Mouse (Mus musculus): Measurements from ENCODE around the gene Gm20388. TPM values are rescaled to one million over a fixed set of nuclear protein-coding genes. Genes with fewer than 3 reads are reported as not detected.
"Not testable (repeated sequence)": the region's sequence is repeated elsewhere in the genome, so short reads cannot be mapped to it uniquely, and the experiment has no call there.

Gm20388 gene
- total RNA-seq, 2 experiments from 2014 or later = 10.3 to 10.6 TPM

DNA sequence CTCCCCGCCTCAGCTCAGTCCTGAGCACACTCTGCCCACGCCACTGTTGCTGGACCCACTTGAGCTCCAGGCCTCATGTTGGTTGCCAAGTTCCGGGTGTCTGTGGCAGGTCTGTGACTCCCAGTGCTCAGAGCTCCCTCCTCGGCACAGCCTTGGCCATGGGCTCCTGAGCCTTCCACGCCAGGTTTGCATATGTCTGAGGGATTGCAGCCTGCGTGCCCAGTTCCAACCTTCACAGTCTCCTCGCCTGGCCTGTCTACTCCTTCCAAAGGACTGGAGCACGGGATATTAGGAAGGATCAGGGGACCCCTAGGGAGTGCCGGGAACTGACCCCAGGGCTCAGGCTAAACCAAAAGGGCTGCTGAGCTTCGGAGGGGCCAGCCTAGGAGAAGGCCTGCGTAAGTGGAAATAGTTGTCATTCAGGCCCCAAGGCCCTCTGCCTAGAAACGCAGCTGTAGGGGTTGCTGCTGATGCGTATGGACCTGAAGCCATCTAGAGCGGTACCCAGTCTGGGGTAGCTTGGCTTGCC lies 1744.4 kb downstream of the Gm20388 start:
- intact Hi-C loops (cut with DNase I) = loop anchor here (5.0 kb wide), 2 partner anchors 53 to 77 kb away; no protein-coding TSS in a partner anchor
- no peak for DNase-seq (ENCODE audit: low spot score in 2 of 2)

DNA sequence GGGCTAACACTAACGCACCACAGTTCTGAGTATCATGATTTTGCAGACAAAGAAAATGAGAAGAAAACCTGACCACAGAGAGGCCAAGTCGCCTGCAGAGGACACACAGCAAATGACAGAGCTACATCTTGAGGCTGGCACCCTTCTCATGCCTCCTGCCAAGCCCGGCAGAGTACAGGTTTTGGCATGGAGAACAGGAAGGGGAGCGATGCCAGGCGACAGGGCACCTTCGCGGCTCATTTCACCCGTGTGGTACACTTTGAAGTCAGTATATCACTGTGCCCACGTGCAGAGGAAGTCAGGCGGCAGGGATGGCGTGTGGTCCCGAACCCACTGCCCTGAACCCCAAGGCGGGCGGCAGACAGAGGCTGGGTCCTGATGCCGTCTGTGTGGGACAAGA lies 1750.0 kb downstream of the Gm20388 start:
- no peak for DNase-seq (ENCODE audit: low spot score in 2 of 2)
- intact Hi-C loops (cut with DNase I) = no loop called here

DNA sequence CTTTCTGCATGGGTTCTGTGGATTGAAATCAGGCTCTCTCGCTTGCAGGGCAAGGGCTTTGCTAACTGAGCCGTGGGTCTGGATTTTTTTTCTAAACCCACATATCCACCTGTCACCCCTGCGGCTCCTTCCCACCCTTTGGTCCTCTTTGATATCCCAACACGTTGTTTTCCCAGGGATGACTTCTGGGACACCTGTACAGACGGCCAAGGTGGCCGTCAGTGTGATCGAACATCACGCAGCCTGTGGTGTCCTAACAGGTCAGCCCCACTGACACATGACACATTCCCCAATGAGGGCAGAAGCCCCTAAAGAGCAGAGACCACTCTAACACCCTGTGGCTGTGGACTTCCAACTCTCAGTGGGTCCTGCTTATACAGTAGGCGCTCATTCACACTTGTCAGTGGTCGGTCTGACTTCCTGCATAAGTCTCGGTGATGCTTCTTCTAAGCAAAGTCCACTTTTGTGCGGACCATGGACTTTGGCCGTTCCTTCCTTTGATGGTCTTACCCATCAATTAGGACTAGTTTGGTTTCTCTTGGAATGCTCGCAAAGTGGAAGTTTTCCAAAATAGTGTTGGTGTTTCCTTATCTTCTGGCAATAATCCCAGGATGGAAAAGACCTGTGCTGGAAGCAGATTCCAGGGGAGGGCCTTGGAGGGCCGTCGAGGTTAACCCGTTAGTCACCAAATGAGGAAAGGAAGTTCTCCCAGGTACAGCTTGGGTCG lies 1751.2 kb downstream of the Gm20388 start:
- intact Hi-C loops (cut with DNase I) = no loop called here
- DNase-seq (ENCODE audit: low spot score in 2 of 2) = no peak

DNA sequence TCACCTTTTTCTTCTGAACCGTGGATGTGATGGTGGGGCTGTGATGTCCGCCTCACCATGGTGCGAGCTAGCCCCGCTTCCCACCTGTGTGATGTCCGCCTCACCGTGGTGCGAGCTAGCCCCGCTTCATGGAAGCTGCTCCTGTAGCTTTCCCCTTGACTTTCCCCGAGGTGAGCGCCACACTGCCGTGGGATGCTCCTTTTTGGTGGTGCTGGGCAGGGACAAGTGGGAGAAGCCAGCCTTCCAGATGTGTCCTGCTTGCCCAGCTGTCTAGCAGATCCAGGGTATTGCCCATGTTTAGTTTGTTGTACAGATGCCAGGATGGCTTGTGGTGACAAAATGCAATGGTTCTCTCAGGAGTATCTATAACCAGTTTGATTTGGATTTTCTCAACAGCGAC lies 1752.5 kb downstream of the Gm20388 start:
- intact Hi-C loops (cut with DNase I) = no loop called here
- DNase-seq (ENCODE audit: low spot score in 2 of 2) = no peak

DNA sequence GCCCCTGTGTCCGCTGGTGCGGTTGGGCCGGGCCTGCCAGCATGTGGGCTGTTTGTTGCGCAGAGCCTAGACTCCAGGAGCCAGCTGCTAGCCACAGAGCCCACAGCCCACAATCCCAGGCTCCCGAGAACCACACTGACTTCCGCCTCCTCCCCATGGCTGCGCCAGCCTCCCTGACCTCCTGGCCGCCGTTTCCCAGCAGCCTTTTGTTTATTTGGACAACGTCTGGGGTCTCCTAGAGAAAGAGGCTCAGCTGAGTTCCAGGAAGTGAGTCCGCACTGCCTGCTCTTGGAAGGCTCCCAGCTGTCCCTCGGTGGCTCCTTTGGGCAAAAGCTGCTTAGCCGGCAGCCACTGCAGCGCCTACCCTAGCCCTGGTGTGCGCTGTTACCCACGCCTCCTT lies 1754.7 kb downstream of the Gm20388 start:
- intact Hi-C loops (cut with DNase I) = no loop called here
- DNase-seq (ENCODE audit: low spot score in 2 of 2) = no peak

GRCm38 (mm10) chr8:121667936-121668500 lies 1757.4 kb downstream of the Gm20388 start:
- DNase-seq (ENCODE audit: low spot score in 2 of 2); intact Hi-C loops (cut with DNase I): not testable (repeated sequence)

GRCm38 (mm10) chr8:121668553-121668952 lies 1757.9 kb downstream of the Gm20388 start:
- DNase-seq (ENCODE audit: low spot score in 2 of 2) = no peak
- intact Hi-C loops (cut with DNase I) = no loop called here

DNA sequence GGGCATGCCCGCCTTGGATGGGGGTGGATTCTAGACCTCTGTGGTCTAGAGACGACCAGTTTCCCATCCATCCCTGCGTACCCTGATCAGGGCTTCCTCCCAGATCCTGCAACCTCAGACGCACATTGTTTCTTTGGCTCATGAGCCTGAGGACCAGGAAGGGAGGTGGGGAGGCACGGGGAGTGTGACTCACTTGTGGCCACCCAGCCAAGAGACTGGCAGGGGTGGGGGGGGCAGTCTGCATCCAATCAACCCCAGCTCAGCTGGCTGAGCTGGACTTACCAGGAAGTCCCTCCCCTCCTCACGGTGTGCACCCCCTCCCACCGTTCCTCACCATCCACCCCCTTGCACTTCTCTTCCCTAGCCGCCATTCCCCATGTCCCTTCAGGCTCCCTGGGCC lies 1758.6 kb downstream of the Gm20388 start:
- intact Hi-C loops (cut with DNase I) = no loop called here
- no peak for DNase-seq (ENCODE audit: low spot score in 2 of 2)

- intact Hi-C loops (cut with DNase I) = no loop called here
- no peak for DNase-seq (ENCODE audit: low spot score in 2 of 2)
These were observed 1762.5 kb downstream of the Gm20388 start for GRCm38 (mm10) chr8:121673153-121673552.

- DNase-seq (ENCODE audit: low spot score in 2 of 2) = no peak
- intact Hi-C loops (cut with DNase I) = no loop called here
These were observed 1763.3 kb downstream of the Gm20388 start for GRCm38 (mm10) chr8:121673917-121674316.

- intact Hi-C loops (cut with DNase I) = no loop called here
- DNase-seq (ENCODE audit: low spot score in 2 of 2) = no peak
These were observed 1763.9 kb downstream of the Gm20388 start for GRCm38 (mm10) chr8:121674524-121674923.

DNA sequence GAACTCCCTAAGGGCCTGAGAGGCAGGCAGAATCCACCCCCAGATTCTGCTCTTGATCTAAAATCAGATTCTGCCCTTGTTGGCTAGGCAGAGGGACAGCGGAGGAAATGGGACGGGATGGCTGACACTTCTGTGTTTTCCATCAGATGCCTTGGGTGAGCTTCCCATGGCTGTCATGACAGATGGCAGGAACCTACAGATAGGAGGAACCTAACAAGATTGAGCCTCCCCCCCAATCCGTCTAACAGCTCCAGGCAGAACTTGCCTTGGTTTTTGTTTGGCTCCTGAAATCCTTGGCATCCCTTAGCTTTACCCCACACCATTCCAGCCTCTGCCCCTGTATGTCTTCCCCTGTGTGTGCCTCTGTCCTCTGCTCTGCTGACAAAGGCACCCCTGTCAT lies 1764.5 kb downstream of the Gm20388 start:
- no peak for DNase-seq (ENCODE audit: low spot score in 2 of 2)
- intact Hi-C loops (cut with DNase I) = no loop called here

GRCm38 (mm10) chr8:121675701-121676100 lies 1765.1 kb downstream of the Gm20388 start:
- intact Hi-C loops (cut with DNase I) = no loop called here
- peak in 1 of 2 experiments; percentile 43 for DNase-seq (ENCODE audit: low spot score in 2 of 2)

DNA sequence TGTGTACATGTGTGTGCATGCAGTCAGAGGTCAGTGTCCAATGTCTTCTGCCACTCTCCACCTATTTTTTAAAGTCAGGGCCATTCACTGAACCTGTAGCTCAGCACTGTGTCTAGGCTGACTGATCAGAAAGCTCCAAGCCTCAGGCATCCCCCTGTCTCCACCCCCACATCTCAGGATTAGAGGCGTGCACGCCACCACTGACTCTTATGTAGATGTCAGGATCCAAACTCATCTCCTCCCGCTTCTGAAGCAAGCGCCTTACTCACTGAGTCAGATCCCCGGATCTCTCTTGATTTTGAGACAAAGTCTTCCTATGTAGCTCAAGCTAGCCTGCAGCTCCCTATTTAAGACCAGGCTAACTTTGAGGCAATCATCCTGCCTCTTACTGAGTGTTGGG lies 1768.1 kb downstream of the Gm20388 start:
- DNase-seq (ENCODE audit: low spot score in 2 of 2) = no peak
- intact Hi-C loops (cut with DNase I) = no loop called here

DNA sequence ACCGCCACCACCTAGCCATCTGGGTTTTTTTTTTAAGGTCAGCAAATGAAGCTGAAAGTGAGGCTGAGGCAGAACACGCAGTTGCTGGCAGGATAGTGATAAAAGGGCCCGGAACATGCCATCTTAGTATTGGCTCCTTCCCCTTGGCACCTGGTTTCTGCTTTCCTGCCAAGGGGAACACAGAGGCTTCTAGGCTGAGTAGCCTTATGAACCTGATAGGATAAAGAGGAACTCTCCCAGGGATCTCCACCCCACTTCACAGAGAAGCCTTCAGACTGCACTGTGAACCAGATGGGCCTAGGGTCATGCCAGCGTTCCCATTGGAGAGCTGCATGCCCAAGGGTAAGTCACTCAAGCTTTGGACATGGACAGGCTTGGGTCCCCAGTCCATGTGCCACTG lies 1770.3 kb downstream of the Gm20388 start:
- DNase-seq (ENCODE audit: low spot score in 2 of 2) = no peak

DNA sequence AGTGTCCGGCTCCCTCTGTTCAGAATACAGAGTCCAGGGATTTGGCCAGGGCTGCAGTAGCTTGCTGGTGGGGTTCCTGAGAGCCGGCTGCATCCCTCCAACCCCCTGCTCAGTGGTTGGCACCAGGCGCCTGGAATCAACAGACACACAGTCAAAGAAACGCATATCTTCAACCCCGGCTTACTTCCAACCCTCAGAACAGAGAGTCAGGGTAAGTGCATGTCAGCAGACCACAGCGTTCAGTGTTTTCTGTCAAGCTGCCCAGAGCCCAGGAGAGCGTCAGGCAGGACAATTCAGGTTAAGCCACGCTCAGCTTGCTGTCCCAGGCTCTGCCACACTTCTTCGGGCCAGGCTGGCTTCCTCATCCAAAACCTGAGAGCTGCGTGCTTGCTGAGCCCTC lies 1770.8 kb downstream of the Gm20388 start:
- intact Hi-C loops (cut with DNase I) = no loop called here
- no peak for DNase-seq (ENCODE audit: low spot score in 2 of 2)

More for the DNA sequence above, 1770.3 kb downstream of the Gm20388 start:
- intact Hi-C loops (cut with DNase I) = no loop called here

- peak in 1 of 2 experiments; percentile 24 for DNase-seq (ENCODE audit: low spot score in 2 of 2)
- intact Hi-C loops (cut with DNase I) = no loop called here
These were observed 1772.6 kb downstream of the Gm20388 start for GRCm38 (mm10) chr8:121683083-121683832.

DNA sequence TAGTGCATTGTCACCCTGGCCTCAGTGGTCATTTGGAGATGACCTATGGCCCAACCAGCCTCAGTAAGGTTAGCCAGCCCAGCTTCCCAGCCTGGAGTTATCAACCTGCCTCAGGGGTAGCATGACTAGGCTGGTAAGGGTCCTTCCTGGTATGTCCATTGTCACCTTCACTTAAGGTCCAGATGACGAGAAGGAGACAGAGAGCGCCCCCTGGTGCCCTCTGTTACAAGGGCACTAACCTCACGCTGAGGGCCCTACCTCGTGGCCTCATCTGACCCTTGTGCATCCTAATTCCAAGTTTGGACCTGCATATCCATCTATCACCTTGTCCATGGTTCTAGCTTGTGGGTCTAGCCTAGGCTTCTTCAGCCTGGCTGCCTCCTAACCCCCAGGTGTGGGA lies 1774.8 kb downstream of the Gm20388 start:
- peak in 1 of 2 experiments; percentile 23 for DNase-seq (ENCODE audit: low spot score in 2 of 2)
- intact Hi-C loops (cut with DNase I) = loop anchor here (5.0 kb wide), 1 partner anchor 138 kb away; no protein-coding TSS in a partner anchor

GRCm38 (mm10) chr8:121687455-121688161 lies 1777.0 kb downstream of the Gm20388 start:
- intact Hi-C loops (cut with DNase I) = loop anchor here (2.0 to 5.0 kb wide), 2 partner anchors 85 to 140 kb away; no protein-coding TSS in a partner anchor
- DNase-seq (ENCODE audit: low spot score in 2 of 2) = peak; percentile 59 to 68

- intact Hi-C loops (cut with DNase I) = loop anchor here (5.0 kb wide), 1 partner anchor 141 kb away; no protein-coding TSS in a partner anchor
- no peak for DNase-seq (ENCODE audit: low spot score in 2 of 2)
These were observed 1777.9 kb downstream of the Gm20388 start for GRCm38 (mm10) chr8:121688496-121688895.
